Mouse (Mus musculus) liver, postnatal 0 days (tissue): ENCODE results near the gene Cdca3.

Source experiments
- CTCF ChIP-seq: sonication (generic); IDR thresholded peaks from 2 replicates; pipeline ENCODE4 v1.5.1; 2016; ENCODE audit warnings: antibody characterized with exemption, low read depth
- EP300 ChIP-seq: IDR thresholded peaks from 2 replicates; pipeline ENCODE4 v1.6.1; 2016; ENCODE audit warnings: antibody characterized with exemption, low read depth, mild to moderate bottlenecking

DNA sequence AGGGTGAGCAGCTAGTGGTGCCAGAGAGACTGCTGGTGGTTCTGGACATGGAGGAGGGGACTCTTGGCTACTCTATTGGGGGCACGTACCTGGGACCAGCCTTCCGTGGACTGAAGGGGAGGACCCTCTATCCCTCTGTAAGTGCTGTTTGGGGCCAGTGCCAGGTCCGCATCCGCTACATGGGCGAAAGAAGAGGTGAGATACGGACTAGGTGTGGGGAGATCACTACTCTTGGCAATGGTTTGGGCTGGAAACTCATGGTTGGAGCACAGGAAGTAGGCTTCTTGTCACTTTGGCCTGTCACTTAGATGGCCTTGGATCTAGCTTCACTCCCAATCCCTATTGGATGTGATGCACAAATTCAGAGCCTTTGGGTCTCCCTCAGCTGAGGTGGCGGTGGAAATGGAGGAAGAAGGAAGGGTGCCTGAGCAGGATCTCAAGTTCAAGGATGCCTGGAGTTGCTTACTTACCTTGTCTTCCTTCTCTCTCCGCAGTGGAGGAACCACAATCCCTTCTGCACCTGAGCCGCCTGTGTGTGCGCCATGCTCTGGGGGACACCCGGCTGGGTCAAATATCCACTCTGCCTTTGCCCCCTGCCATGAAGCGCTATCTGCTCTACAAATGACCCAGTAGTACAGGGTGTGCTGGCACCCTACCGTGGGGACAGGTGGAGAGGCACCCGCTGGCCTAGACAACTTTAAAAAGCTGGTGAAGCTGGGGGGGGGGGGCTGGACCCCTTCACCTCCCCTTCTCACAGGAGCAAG is 19.4 kb upstream of the Cdca3 start:
- TF ChIP-seq EP300 (no peak), CTCF (no peak)
